Mouse (Mus musculus): Measurements from ENCODE around the gene Arl5a.

- TF ChIP-seq CTCF (IDR thresholded peaks at IDR 0.05; ENCODE audit: low read depth) (no peak), EP300 (IDR thresholded peaks at IDR 0.05; ENCODE audit: low read depth) (no peak)
These were observed 45.8 kb downstream of the Arl5a start for GRCm38 (mm10) chr2:52378848-52379261.
